Mouse (Mus musculus) testis, adult 2 months (tissue): ENCODE results near the gene Farp1.

Experiments used
- CTCF ChIP-seq: fragments of 200-500 bp; IDR thresholded peaks from 2 replicates; pipeline ENCODE4 v1.5.1; 2012; ENCODE audit warnings: low read depth, mild to moderate bottlenecking, inconsistent platforms, low read length, moderate library complexity; ENCODE audit not compliant: control insufficient read depth, insufficient read depth, insufficient replicate concordance
- POLR2A ChIP-seq: fragments of 200-500 bp; IDR thresholded peaks from 2 replicates; pipeline ENCODE4 v1.6.1; 2012; ENCODE audit warnings: low read depth, mild to moderate bottlenecking, inconsistent platforms, low read length, moderate library complexity; ENCODE audit not compliant: control insufficient read depth

DNA sequence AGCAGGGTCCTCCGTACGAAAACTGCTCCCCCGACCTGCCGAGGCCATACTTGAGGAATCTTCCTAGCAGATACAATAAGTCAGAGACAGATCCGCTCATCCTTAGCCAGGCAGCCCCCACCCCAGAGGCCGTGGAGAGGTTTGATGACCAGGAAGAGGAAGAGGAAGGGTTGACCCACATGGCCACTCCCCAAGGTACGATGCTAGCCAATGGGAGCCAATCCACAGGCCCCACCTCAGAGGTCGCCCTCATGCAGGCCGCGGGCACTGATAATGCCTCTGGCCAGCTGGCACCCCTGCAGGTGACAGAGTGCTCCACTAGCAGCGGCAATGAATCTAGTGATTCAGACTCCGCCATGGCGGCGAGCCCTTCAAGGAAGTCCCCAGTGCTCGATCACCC is 209.1 kb downstream of the Farp1 start:
- no peak for TF ChIP-seq CTCF
- no peak for TF ChIP-seq POLR2A
